Mouse (Mus musculus) ovary, adult 2 months (tissue): ENCODE measurements around the gene Adprh. TPM values are rescaled to one million over a fixed set of nuclear protein-coding genes. Genes with fewer than 3 reads are reported as not detected.

Source experiments
- polyA plus RNA-seq: library from polyadenylated mRNA; depleted of rRNA; stranded (reverse); fragments of >200 nt; gene quantifications from 2 replicates; pipeline ENCODE4 v1.2.3, GENCODE M21; 2012; rRNA removed

Gene Adprh
- 71.1 and 84.2 TPM in 2 replicates for polyA plus RNA-seq

DNA sequence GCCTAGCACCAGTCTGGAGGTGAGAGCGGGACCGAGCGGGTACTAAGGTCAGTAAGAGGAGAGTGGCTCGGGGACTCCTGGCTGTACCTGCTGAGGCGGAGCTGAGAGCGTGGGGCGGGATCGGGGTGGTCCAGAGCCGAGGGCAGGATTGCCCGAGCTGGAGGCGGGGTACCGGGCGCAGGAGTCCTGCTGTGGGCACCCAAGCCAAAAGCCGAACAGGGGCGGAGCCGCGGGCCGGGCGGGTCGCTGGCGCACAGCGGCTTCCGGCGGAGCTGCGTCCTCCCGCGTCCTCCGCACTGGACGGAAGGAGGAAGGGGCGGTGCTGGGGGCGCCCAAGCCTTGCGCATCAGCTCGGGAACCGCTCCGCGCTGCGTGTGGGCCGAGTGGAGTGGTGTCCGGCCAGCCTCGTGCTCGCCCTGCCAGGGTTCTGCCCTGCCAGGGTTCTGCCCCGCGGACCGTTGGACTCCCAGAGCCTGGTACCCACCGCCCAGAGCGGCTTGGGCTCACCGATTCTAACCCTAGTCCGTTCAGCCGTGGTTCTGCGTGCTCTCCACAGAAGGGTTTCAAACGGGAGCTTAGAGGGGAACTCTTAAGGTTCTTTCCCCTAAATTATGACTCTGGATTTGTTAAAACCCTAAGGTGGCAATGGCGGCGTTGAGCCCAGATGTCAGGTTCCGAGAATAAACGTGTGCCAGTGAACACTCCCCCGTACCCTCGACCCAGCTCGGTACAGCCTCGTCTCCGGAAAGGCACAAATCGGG, at the start of gene Adprh:
Gene Adprh (minus strand): TSS at position 262 of the 761 bp plus-strand sequence.

GRCm38 (mm10) chr16:38455511-38456418, 3.3 kb upstream of the Adprh start, which contains the start of gene Cd80:
Gene Cd80 (plus strand): TSS chr16:38455561.

GRCm38 (mm10) chr16:38432498-38433425, 19.7 kb downstream of the Adprh start, which contains the start of gene Pla1a:
Gene Pla1a (minus strand): TSS chr16:38433145.

Other genes starting within 250 kb of the Adprh start
- 1.5 TPM in 2 replicates for gene Nr1i2, start 157.9 kb downstream of the Adprh start, polyA plus RNA-seq
- 1.4 and 1.5 TPM in 2 replicates for gene Maats1, start 110.6 kb downstream of the Adprh start, polyA plus RNA-seq
- 31.3 and 59.8 TPM in 2 replicates for gene Cox17, start 105.7 kb downstream of the Adprh start, polyA plus RNA-seq
- gene Gm21987, start 105.7 kb downstream of the Adprh start, polyA plus RNA-seq = 4.5 TPM in 1 of 2 replicates, not detected in the other
- gene Popdc2, start 90.5 kb downstream of the Adprh start, polyA plus RNA-seq = 23.2 and 24.5 TPM in 2 replicates
- 6.4 and 9.4 TPM in 2 replicates for gene Pla1a, start 19.6 kb downstream of the Adprh start, polyA plus RNA-seq
- 0.08 and 0.16 TPM in 2 replicates for gene Cd80, start 2.9 kb upstream of the Adprh start, polyA plus RNA-seq
- gene Timmdc1, start 70.0 kb upstream of the Adprh start, polyA plus RNA-seq = 31.9 and 48.8 TPM in 2 replicates
- gene Poglut1, start 97.6 kb upstream of the Adprh start, polyA plus RNA-seq = 23.2 and 27.5 TPM in 2 replicates
- 123 and 139 TPM in 2 replicates for gene Tmem39a, start 106.0 kb upstream of the Adprh start, polyA plus RNA-seq